Mouse (Mus musculus): ENCODE results near the gene Bcl9. TPM values are rescaled to one million over a fixed set of nuclear protein-coding genes. Genes with fewer than 3 reads are reported as not detected.

Bcl9 gene
- polyA plus RNA-seq, 1 experiment: 22.8 TPM

DNA sequence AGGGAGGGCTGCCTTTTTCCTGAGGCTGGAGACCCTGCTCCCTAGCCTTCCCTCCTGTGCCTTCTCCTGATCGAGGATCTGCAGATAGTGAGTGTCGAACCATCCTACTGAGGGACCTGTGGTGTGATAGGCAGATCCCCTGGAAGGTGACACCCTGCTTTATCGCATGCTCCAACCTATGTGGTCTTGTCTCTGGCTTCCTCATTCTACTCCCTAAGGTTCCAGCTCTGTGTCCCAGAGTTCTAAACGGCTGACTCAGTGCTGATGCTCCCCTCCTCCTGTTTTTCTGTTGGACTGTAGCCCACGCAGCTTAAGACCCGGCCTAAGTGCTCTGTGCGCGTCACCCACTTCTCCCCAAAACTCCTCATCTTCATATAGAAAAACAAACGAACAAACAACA, 65.9 kb downstream of the Bcl9 start:
- Histone ChIP-seq H3K36me3 (ENCODE audit: control insufficient read depth, insufficient read depth, low read length) (no peaks in the 10 kb centered on the region), H3K4me1 (replicated peaks; ENCODE audit: control insufficient read depth, insufficient read depth, low read length) (peaks cover 6% of the 10 kb centered on the region), H3K27ac (ENCODE audit: control insufficient read depth, insufficient read depth, low read length) (no peak overlapping the region), H3K4me3 (ENCODE audit: control insufficient read depth, insufficient read depth, low read length) (no peak overlapping the region), H3K27me3 (ENCODE audit: control insufficient read depth, insufficient read depth, low read length) (no peaks in the 10 kb centered on the region)
- WGBS: 88% methylated on average over 9 of the region's 9 CpGs
- DNase-seq: no peak
- TF ChIP-seq CTCF (IDR thresholded peaks at IDR 0.05; ENCODE audit: borderline replicate concordance, control insufficient read depth, extremely low read depth, insufficient read depth, low read length, poor library complexity) (no peak), POLR2A (IDR thresholded peaks at IDR 0.05; ENCODE audit: control insufficient read depth, extremely low read depth, insufficient read depth, low read length, poor library complexity) (no peak)

DNA sequence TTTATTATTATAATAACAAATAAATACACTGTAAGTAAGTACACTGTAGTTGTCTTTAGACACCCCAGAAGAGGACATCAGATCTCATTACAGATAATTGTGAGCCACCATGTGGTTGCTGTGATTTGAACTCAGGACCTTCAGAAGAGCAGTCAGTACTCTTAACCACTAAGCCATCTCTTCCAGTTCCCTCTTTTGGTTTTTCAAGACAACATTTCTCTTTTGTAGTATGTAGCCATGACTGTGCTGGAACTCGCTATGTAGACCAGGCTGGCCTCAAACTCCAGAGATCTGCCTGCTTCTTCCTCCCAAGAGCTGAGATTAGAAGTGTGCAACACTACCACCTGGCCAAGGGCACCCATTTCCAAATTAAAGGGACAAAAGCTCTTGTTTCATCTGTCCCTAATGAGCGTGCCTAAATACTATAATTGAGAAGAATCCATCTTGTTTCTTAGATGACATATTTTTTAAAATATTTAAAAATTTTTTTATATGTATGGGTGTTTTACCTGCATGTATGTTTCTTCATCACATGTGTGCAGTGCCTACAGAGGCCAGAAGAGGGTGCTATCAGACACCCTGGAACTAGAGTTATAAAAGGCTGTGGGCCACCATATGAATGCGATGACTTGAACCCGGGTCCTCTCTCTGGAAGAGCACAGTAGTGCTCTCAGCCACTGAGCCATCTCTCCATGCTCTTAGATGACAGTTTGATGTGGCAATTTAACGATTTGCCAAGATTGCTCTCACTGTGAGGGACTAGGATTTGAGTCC, 66.9 kb downstream of the Bcl9 start:
- H3K4me1 ChIP-seq (replicated peaks; ENCODE audit: control insufficient read depth, insufficient read depth, low read length): peaks cover 11% of the 10 kb centered on the region
- WGBS: 97% methylated on average over 5 of the region's 5 CpGs
- no peaks in the 10 kb centered on the region for H3K27me3 ChIP-seq (ENCODE audit: control insufficient read depth, insufficient read depth, low read length)
- no peak overlapping the region for H3K27ac ChIP-seq (ENCODE audit: control insufficient read depth, insufficient read depth, low read length)
- DNase-seq: no peak
- no peak overlapping the region for H3K4me3 ChIP-seq (ENCODE audit: control insufficient read depth, insufficient read depth, low read length)
- TF ChIP-seq POLR2A (IDR thresholded peaks at IDR 0.05; ENCODE audit: control insufficient read depth, extremely low read depth, insufficient read depth, low read length, poor library complexity) (no peak), CTCF (IDR thresholded peaks at IDR 0.05; ENCODE audit: borderline replicate concordance, control insufficient read depth, extremely low read depth, insufficient read depth, low read length, poor library complexity) (no peak)
- no peaks in the 10 kb centered on the region for H3K36me3 ChIP-seq (ENCODE audit: control insufficient read depth, insufficient read depth, low read length)

DNA sequence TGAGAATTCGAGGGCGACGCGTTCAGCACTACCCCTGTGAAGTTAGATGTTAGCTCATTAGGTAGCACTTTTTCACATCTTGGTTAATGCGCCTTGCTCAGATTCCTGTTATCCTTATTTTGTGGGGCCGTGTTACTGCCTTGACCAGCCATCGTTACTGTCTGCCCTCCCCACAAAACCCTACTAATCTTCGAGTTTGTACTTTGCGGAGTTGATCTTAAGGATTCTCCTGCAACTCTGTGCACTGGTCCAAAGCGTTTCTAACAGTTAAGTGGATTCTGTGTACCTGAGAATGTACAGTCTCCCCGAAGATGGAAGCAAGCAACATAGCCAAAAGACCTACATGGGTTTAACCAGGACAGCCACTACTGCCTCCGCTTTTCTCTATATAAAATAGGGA, 69.3 kb downstream of the Bcl9 start:
- TF ChIP-seq POLR2A (IDR thresholded peaks at IDR 0.05; ENCODE audit: control insufficient read depth, extremely low read depth, insufficient read depth, low read length, poor library complexity) (no peak), CTCF (IDR thresholded peaks at IDR 0.05; ENCODE audit: borderline replicate concordance, control insufficient read depth, extremely low read depth, insufficient read depth, low read length, poor library complexity) (no peak)
- 53% methylated on average over 12 of the region's 12 CpGs for WGBS

DNA sequence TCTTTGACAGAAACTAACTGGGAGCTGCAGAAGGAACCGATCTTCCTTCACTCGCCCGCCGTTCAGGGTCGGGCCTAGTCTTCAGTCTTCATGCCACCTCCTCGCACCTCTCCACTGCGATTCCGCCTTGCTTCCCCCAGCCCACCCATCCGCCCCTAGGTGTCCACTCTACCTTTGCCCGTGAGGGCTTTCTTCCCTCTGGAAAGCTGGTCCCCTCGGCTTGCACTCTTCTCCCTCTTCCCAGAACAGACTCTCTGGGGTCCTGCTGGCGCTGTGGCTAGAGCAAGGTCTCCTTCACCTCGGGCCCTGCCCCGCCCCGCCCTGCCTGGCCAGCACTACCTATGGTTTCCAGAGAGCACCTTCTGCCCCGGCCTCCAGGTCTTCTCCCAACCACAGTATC, 69.7 kb downstream of the Bcl9 start:
- Histone ChIP-seq H3K4me1 (replicated peaks; ENCODE audit: control insufficient read depth, insufficient read depth, low read length) (peaks cover 11% of the 10 kb centered on the region), H3K27me3 (ENCODE audit: control insufficient read depth, insufficient read depth, low read length) (no peaks in the 10 kb centered on the region), H3K4me3 (ENCODE audit: control insufficient read depth, insufficient read depth, low read length) (peak overlapping the region; percentile 59), H3K36me3 (ENCODE audit: control insufficient read depth, insufficient read depth, low read length) (no peaks in the 10 kb centered on the region), H3K27ac (ENCODE audit: control insufficient read depth, insufficient read depth, low read length) (peak overlapping the region; percentile 43; the same call in 1 of the 2 replicates)
- DNase-seq: no peak
- TF ChIP-seq CTCF (IDR thresholded peaks at IDR 0.05; ENCODE audit: borderline replicate concordance, control insufficient read depth, extremely low read depth, insufficient read depth, low read length, poor library complexity) (peak; percentile 8; the same call in 1 of the 2 replicates), POLR2A (IDR thresholded peaks at IDR 0.05; ENCODE audit: control insufficient read depth, extremely low read depth, insufficient read depth, low read length, poor library complexity) (no peak)
- 5% methylated on average over 16 of the region's 16 CpGs for WGBS

More for the DNA sequence above, 69.3 kb downstream of the Bcl9 start:
- no peaks in the 10 kb centered on the region for H3K36me3 ChIP-seq (ENCODE audit: control insufficient read depth, insufficient read depth, low read length)
- H3K27ac ChIP-seq (ENCODE audit: control insufficient read depth, insufficient read depth, low read length): no peak overlapping the region
- no peak for DNase-seq
- no peaks in the 10 kb centered on the region for H3K27me3 ChIP-seq (ENCODE audit: control insufficient read depth, insufficient read depth, low read length)
- peaks cover 11% of the 10 kb centered on the region for H3K4me1 ChIP-seq (replicated peaks; ENCODE audit: control insufficient read depth, insufficient read depth, low read length)
- peak overlapping the region; percentile 59; the same call in 1 of the 2 replicates for H3K4me3 ChIP-seq (ENCODE audit: control insufficient read depth, insufficient read depth, low read length)

DNA sequence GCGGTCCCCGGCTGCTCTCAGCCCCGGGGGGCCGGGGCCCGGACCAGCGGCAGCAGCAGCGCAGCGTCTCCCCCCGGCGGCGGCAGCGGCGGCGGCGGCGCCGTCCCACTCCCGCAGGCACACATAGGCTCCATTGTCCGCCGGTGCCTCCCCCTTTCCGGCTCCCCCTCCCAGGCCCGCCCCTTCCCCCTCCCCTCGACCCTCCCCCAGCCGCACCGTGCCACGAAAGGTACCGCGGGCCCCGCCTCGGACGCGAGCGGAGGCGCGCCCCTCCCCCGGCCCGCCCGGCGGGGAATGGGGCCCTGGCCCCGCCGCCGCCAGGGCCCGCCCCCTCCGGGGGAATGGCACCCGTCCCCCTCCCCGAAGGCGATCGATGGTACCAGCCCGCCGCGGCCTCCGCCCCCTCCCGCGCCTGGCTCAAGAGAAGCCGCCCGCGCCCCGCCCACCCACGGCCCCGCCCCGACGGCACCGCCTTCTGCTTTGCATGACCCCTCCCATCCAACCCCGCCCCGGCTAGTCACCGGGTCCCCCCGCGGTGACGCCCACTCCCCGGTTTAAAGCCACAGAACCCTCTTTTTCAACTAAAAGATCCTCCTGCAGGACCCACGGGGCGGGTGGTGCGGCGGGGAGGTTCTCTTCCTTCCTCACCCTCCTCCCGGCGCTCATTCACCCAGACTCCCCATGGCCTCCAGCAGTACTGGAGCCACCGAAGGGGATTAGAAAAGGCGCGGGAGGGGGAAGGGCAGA, 70.3 kb downstream of the Bcl9 start:
- Histone ChIP-seq H3K4me1 (replicated peaks; ENCODE audit: control insufficient read depth, insufficient read depth, low read length) (peaks cover 11% of the 10 kb centered on the region), H3K27ac (ENCODE audit: control insufficient read depth, insufficient read depth, low read length) (peak overlapping the region; percentile 43; the same call in 1 of the 2 replicates), H3K27me3 (ENCODE audit: control insufficient read depth, insufficient read depth, low read length) (no peaks in the 10 kb centered on the region), H3K4me3 (ENCODE audit: control insufficient read depth, insufficient read depth, low read length) (peak overlapping the region; percentile 59), H3K36me3 (ENCODE audit: control insufficient read depth, insufficient read depth, low read length) (no peaks in the 10 kb centered on the region)
- DNase-seq: peak; percentile 96
- peak; percentile 55; the same call in 1 of the 2 replicates for TF ChIP-seq POLR2A (IDR thresholded peaks at IDR 0.05; ENCODE audit: control insufficient read depth, extremely low read depth, insufficient read depth, low read length, poor library complexity)
- 0 out of 2 replicates have a peak, but pooled peaks have one; percentile 5 for TF ChIP-seq CTCF (IDR thresholded peaks at IDR 0.05; ENCODE audit: borderline replicate concordance, control insufficient read depth, extremely low read depth, insufficient read depth, low read length, poor library complexity)
- WGBS: 1% methylated on average over 63 of the region's 79 CpGs

DNA sequence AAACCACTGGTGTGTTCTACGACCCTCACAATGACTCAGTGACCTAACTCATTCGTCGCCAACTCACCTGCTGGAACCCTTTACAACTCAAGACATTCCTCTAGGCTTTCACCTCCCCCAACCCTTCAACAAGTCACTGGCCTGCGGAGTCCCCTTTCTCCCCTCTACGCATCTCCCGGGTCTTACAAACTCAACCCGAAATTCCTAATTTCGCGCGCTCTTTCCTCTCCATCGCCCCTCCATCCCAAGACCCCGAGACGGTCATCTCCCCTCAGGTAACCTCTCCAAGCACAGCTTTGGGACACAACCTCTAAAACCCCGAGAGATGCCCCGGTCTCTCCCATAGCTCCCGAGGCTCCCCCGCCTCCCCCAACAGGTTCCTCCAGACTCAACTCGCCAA, 71.0 kb downstream of the Bcl9 start:
- H3K4me3 ChIP-seq (ENCODE audit: control insufficient read depth, insufficient read depth, low read length): peak overlapping the region; percentile 49
- no peak for DNase-seq
- TF ChIP-seq POLR2A (IDR thresholded peaks at IDR 0.05; ENCODE audit: control insufficient read depth, extremely low read depth, insufficient read depth, low read length, poor library complexity) (0 out of 2 replicates have a peak, but pooled peaks have one; percentile 11), CTCF (IDR thresholded peaks at IDR 0.05; ENCODE audit: borderline replicate concordance, control insufficient read depth, extremely low read depth, insufficient read depth, low read length, poor library complexity) (no peak)
- 8% methylated on average over 18 of the region's 18 CpGs for WGBS
- H3K36me3 ChIP-seq (ENCODE audit: control insufficient read depth, insufficient read depth, low read length): peaks cover under 1% of the 10 kb centered on the region; the same call in 1 of the 2 replicates
- no peak overlapping the region for H3K27ac ChIP-seq (ENCODE audit: control insufficient read depth, insufficient read depth, low read length)
- peaks cover 11% of the 10 kb centered on the region for H3K4me1 ChIP-seq (replicated peaks; ENCODE audit: control insufficient read depth, insufficient read depth, low read length)
- H3K27me3 ChIP-seq (ENCODE audit: control insufficient read depth, insufficient read depth, low read length): no peaks in the 10 kb centered on the region

All from thymus, adult 2 months (tissue).